Mouse (Mus musculus): Measurements from ENCODE around the gene Ltbp1.

DNA sequence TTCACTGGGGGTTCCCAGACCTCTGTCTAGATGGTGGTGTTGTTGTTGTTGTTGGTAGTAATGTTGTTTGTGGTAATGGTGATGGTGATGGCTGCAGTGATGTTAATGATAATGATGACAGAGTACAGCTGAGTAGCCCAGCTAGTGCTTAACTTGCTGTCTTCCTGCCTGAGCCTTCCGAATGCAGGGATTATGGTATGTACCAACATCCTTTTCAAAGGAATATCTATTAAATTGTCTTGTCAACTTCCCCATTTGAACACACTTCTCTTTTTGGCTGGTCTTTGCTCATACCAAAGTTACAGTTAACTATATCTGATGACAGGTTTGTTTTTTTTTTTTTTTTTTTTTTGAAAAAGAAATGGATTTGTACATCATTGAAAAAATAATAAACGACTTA is 191.6 kb downstream of the Ltbp1 start:
- TF ChIP-seq CTCF (IDR thresholded peaks at IDR 0.05; ENCODE audit: extremely low read depth, insufficient read depth, insufficient read length, insufficient replicate concordance): no peak
- TF ChIP-seq POLR2A (IDR thresholded peaks at IDR 0.05; ENCODE audit: low read depth, low read length): no peak

All from spleen, adult 2 months (tissue).